Mouse (Mus musculus) adrenal gland, postnatal 10 days (tissue): Measurements from ENCODE around the gene Gm13119. TPM values are rescaled to one million over a fixed set of nuclear protein-coding genes. Genes with fewer than 3 reads are reported as not detected.
"Not testable (repeated sequence)": the region's sequence is repeated elsewhere in the genome, so short reads cannot be mapped to it uniquely, and the experiment has no call there.

Experiments
- DNase-seq: peaks from one replicate; pipeline ENCODE4 v3.0.0; 2021; ENCODE audit warnings: mixed read lengths
- long read RNA-seq, 2 experiments: library from polyadenylated mRNA; stranded (forward); transcript quantifications; one replicate each; pipeline ENCODE4 v2.0.0; 2021
- total RNA-seq, 2 experiments: library from RNA; stranded (reverse); gene quantifications; 2 replicates each; pipeline ENCODE4 v1.2.3; 2021

Gene Gm13119
- total RNA-seq, result not detected
- long read RNA-seq, experiment 1, result 0 reads
- long read RNA-seq, experiment 2, result 0 reads

GRCm38 (mm10) chr4:144357642-144358041, at the start of gene Gm13119:
Gene Gm13119, plus strand, starts transcription at chr4:144357942.
- not testable (repeated sequence) for DNase-seq

DNA sequence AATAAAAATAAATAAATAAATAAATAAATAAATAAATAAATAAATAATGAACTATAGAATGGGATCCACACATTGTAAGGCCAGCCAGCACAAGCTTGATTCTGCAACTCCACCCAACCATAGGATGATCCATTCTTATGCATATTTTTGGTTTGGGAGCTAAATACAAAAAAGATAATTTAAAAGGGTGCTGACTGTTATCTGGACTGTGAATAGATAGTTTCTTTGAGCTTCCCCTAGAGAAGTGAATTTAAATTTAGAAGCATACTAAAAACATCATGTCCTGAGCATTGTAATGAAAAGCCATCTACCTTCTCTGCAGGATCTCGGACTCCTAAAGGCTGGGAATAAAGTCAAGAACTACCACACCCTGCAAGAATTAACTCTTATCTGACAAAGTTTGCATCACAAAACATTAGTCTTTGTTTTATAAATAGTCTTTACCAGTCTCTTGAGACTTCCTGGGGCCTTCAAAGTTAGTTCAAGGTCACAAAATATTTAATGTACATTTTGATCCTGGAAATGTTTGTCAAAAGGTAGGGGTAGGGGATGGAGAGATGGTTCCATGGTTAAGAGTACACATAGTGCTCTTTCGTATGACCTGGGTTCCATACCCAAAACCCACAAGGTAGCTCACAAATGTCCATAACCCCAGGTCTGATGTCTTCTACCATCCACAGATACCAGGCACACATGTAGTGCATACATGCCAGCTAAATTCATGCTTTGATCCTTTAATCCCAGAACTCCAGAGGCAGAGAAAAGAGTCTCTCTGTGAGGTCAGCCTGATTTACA, 44.9 kb upstream of the Gm13119 start:
- not testable (repeated sequence) for DNase-seq

- not testable (repeated sequence) for DNase-seq
These were observed 27.8 kb upstream of the Gm13119 start, which contains the start of gene Gm13128 for GRCm38 (mm10) chr4:144329949-144330348. Gene Gm13128, plus strand, starts transcription at chr4:144330249.

DNA sequence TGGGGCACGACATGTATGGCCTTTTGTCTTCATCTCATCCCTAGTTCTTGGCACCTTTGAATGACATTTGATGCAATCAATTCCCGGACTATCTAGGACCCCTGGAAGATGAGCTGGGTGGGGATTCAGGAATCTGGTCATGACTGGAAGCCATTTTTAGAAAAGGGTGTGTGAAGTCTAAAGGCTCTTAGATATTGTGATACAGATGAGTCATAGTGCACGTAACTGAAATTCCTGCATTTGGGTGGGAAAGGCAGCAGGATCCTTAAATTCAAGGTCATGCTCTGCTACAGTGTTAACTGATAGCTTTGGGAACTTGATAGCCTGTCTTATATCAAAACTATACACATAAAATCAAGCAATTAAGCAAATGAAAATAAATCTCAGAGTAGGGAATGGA, 21.9 kb upstream of the Gm13119 start:
- not testable (repeated sequence) for DNase-seq

DNA sequence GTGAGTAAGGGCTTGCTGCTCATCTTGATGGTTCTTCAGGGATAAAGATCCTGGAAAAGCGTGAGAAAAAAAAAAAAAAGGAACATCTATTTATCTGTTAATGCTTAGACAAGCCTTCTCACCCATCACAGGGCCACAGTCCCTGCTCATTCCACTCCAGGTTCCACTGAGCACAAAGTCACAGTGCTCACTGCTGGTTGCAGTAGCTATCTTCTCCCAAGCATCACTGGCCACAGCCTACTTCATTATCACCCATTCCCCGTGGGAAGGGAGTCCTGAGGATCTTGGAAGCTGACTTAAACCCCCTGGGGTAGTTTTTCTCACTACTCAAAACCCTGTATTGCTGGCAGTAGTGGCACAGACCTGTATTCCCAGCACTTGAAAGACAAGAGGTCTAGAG, 20.2 kb downstream of the Gm13119 start, which contains the start of gene Pramef20:
Pramef20 (minus strand) TSS at position 23 of the 400 bp plus-strand sequence.
- no peak for DNase-seq

GRCm38 (mm10) chr4:144396316-144396715, 38.6 kb downstream of the Gm13119 start:
- no peak for DNase-seq

DNA sequence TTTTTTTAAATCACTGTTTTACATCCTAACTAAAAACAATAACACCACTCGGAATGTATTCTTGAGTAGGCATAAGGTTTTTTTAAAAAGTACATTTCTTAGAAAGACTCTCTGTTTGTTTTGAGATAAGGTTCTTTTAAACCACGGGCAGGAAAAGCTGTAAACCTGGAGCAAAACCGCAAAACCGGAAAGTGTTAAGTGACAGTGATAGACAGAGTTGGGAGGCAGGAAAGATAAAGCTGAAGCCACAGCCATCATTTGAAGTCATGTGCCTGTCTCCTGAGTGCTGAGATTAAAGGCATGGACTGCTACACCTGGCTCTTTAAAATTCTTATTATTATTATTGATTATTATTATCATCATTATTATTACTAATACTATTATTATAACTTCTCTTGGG, 45.0 kb downstream of the Gm13119 start:
- no peak for DNase-seq

GRCm38 (mm10) chr4:144404456-144405086, 46.8 kb downstream of the Gm13119 start:
- DNase-seq, result peak; percentile 13

GRCm38 (mm10) chr4:144406261-144406660, 48.5 kb downstream of the Gm13119 start:
- DNase-seq, result no peak

DNA sequence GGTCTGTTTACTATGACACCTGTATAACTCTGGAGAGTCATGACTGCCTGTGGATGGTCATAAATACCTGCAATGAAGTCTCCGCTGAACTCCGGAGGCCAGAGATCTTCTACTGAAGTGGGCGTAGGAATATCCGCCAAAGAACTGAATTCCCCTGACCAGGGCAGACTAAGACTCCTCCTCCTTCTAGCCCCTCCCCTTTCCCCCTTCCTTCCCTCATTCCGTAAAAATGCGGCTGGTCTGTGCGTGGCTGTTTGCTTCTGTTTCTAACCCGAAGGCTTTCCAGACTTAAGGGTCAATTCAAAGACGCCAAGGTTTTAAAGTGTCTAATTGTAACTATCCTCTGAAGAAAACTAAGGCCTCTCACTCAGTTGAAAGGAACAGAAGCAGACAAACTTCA, 50.5 kb downstream of the Gm13119 start, which contains the start of gene Pramef12:
Pramef12 (minus strand) TSS at position 175 of the 400 bp plus-strand sequence.
- DNase-seq, result no peak

Other genes starting within 250 kb of the Gm13119 start
- not detected for gene Oog3, start 195.3 kb upstream of the Gm13119 start, total RNA-seq
- not detected for gene Oog2, start 167.2 kb upstream of the Gm13119 start, total RNA-seq
- not detected for gene C87977, start 144.6 kb upstream of the Gm13119 start, total RNA-seq
- not detected for gene Pramel5, start 77.5 kb upstream of the Gm13119 start, total RNA-seq
- gene Gm13128, start 27.7 kb upstream of the Gm13119 start, total RNA-seq, result not detected
- gene Pramef20, start 20.0 kb downstream of the Gm13119 start, total RNA-seq, result not detected
- gene Pramef12, start 50.5 kb downstream of the Gm13119 start, total RNA-seq, result under 1 TPM in 1 of 2 experiments, not detected in 1; 0.12 TPM
- not detected for gene 1700012P22Rik, start 80.8 kb downstream of the Gm13119 start, total RNA-seq
- not detected for gene Gm9944, start 95.4 kb downstream of the Gm13119 start, total RNA-seq
- not detected for gene Aadacl3, start 105.8 kb downstream of the Gm13119 start, total RNA-seq
- gene 9430007A20Rik, start 161.9 kb downstream of the Gm13119 start, total RNA-seq, result not detected
- gene Gm13124, start 207.2 kb downstream of the Gm13119 start, total RNA-seq, result not detected